13 mouse cellular contexts compared by ENCODE assay signal in genomic region chr16:22067406-22067805, GRCm38 (mm10). TPM values are rescaled to one million over a fixed set of nuclear protein-coding genes. Genes with fewer than 3 reads are reported as not detected.
DNase-seq lines count a peak whose midpoint lies in the region; ATAC-seq and TF ChIP-seq lines count a peak whose summit lies in the region.
"Had no signal": no experiment of that assay in that cellular context is flagged by ENCODE, and none has a peak within 500 bp of the region (broad histone marks: within the 10 kb centered on the region; RNA-seq: fewer than 3 reads in every experiment).

No protein-coding gene starts in this region.

- no peak overlapping the region for H3K4me3 ChIP-seq in heart, embryonic 10.5 days
- H3K4me3 ChIP-seq in embryonic fibroblast, embryonic 13.5 days (ENCODE audit: insufficient read depth, low read length): no peak overlapping the region
- no peak overlapping the region for H3K4me3 ChIP-seq in forebrain, embryonic 14.5 days (ENCODE audit: low read depth, low read length)
- H3K4me3 ChIP-seq: stomach, embryonic 15.5 days had no signal

- H3K9ac ChIP-seq in forebrain, embryonic 14.5 days (ENCODE audit: low read length): no peak overlapping the region
- H3K9ac ChIP-seq: stomach, embryonic 15.5 days had no signal

- H3K27ac ChIP-seq in heart, embryonic 10.5 days: no peak overlapping the region
- H3K27ac ChIP-seq in embryonic fibroblast, embryonic 13.5 days (ENCODE audit: insufficient read depth, low read length): peak overlapping the region; percentile 59
- no peak overlapping the region for H3K27ac ChIP-seq in forebrain, embryonic 14.5 days (ENCODE audit: low read depth, low read length)
- H3K27ac ChIP-seq: stomach, embryonic 15.5 days had no signal

- no peak overlapping the region for H3K4me2 ChIP-seq in forebrain, embryonic 14.5 days (ENCODE audit: low read length)
- H3K4me2 ChIP-seq: midbrain, embryonic 11.5 days; stomach, embryonic 15.5 days had no signal

- H3K9me3 ChIP-seq in heart, embryonic 10.5 days: no peaks in the 10 kb centered on the region
- H3K9me3 ChIP-seq in forebrain, embryonic 14.5 days (replicated peaks; ENCODE audit: control insufficient read depth, low read length): no peaks in the 10 kb centered on the region
- H3K9me3 ChIP-seq: stomach, embryonic 15.5 days had no signal

- H3K4me1 ChIP-seq in heart, embryonic 10.5 days: no peaks in the 10 kb centered on the region
- peaks cover 10% of the 10 kb centered on the region; the same call in 1 of the 2 replicates for H3K4me1 ChIP-seq in embryonic fibroblast, embryonic 13.5 days (ENCODE audit: control insufficient read depth, insufficient read depth, low read length)
- no peaks in the 10 kb centered on the region for H3K4me1 ChIP-seq in forebrain, embryonic 14.5 days (ENCODE audit: control insufficient read depth, insufficient read depth, low read length)
- H3K4me1 ChIP-seq: stomach, embryonic 15.5 days had no signal

- ATAC-seq in megakaryocyte-erythroid progenitor cell, adult 5-6 weeks (replicated peaks; ENCODE audit: low FRiP score, low TSS enrichment, poor library complexity, severe bottlenecking): no peak
- no peak for ATAC-seq in forebrain, embryonic 14.5 days
- ATAC-seq: inflammation-experienced regulatory T-cells, adult 6 months had no signal

- no peaks in the 10 kb centered on the region for H3K27me3 ChIP-seq in heart, embryonic 10.5 days (ENCODE audit: insufficient read depth, poor library complexity, severe bottlenecking)
- no peaks in the 10 kb centered on the region for H3K27me3 ChIP-seq in forebrain, embryonic 14.5 days (replicated peaks; ENCODE audit: control insufficient read depth, insufficient read depth, low read length)
- H3K27me3 ChIP-seq: stomach, embryonic 15.5 days had no signal

- peaks cover 100% of the 10 kb centered on the region for H3K36me3 ChIP-seq in heart, embryonic 10.5 days
- H3K36me3 ChIP-seq in forebrain, embryonic 14.5 days (ENCODE audit: control insufficient read depth, insufficient read depth, low read length): peaks cover 81% of the 10 kb centered on the region

- peak; percentile 45 to 76 for DNase-seq in heart, adult 18-20 months
- no peak for DNase-seq in heart, embryonic 10.5 days (ENCODE audit: low spot score)
- DNase-seq in kidney, adult 9 months: peak; percentile 48
- DNase-seq in skeletal muscle tissue, adult 2 months (ENCODE audit: low read depth, low spot score): peak; percentile 61
- no peak for DNase-seq in forebrain, embryonic 14.5 days (ENCODE audit: low spot score)
- DNase-seq in urinary bladder, adult 2 months (ENCODE audit: low spot score): no peak
- DNase-seq: adrenal gland, postnatal 25 days; cerebellum, postnatal 36 days had no signal

- 92% methylated on average over 8 of the region's 8 CpGs for WGBS in heart, embryonic 10.5 days
- 94% methylated on average over 8 of the region's 8 CpGs for WGBS in forebrain, embryonic 14.5 days

- TF ChIP-seq CTCF in embryonic fibroblast, embryonic 13.5 days (IDR thresholded peaks at IDR 0.05; ENCODE audit: borderline replicate concordance, insufficient read depth, low read length): no peak

- TF ChIP-seq POLR2A in embryonic fibroblast, embryonic 13.5 days (IDR thresholded peaks at IDR 0.05; ENCODE audit: low read depth, low read length): no peak

RNA-seq across cellular contexts. Expression of gene Senp2, which starts 58.1 kb away (rescaled TPM):
- 10 to 100 TPM; 24.2 to 25.9 TPM for total RNA-seq in heart, adult 18-20 months (2021)
- 41.2 and 50.2 TPM in 2 replicates for polyA plus RNA-seq in heart, embryonic 10.5 days (2016; fragmentation: Nextera tagmentation; extraction: Ambion mirVana)
- 55.2 and 58.3 TPM in 2 replicates for polyA plus RNA-seq in embryonic fibroblast, embryonic 13.5 days (2011; ENCODE audit: insufficient read length, low read depth, missing spikeins)
- total RNA-seq in megakaryocyte-erythroid progenitor cell, adult 5-6 weeks (2014; fragmentation: Nextera tagmentation): 54.3 and 57.0 TPM in 2 replicates
- 50.2 and 52.0 TPM in 2 replicates for total RNA-seq in megakaryocyte-erythroid progenitor cell, adult 5-6 weeks (2017)
- 44.4 and 50.8 TPM in 2 replicates for polyA plus RNA-seq in forebrain, embryonic 14.5 days (2014; fragmentation: Nextera tagmentation; extraction: Ambion mirVana)
- polyA plus RNA-seq in urinary bladder, adult 2 months (2012; rRNA removed): 36.8 and 37.0 TPM in 2 replicates

Comparison
In these comparisons a context has a peak if more than half of its experiments do, and no peak if none do; other contexts are left out.
1. DNase-seq: peak in heart, adult 18-20 months (2 of 2), kidney, adult 9 months (single experiment) and skeletal muscle tissue, adult 2 months (single experiment); none in heart, embryonic 10.5 days (single experiment), forebrain, embryonic 14.5 days (single experiment) and urinary bladder, adult 2 months (single experiment).